Mouse (Mus musculus): Measurements from ENCODE around the gene Slit3. TPM values are rescaled to one million over a fixed set of nuclear protein-coding genes. Genes with fewer than 3 reads are reported as not detected.

The Slit3 gene
- polyA plus RNA-seq, 1 experiment from 2014 or later = 0.03 TPM

GRCm38 (mm10) chr11:35729186-35729585 lies 608.2 kb downstream of the Slit3 start:
- POLR2A ChIA-PET = no interaction called here
- ATAC-seq (no peak), DNase-seq (ENCODE audit: low read depth, low spot score) (no peak)
- peaks cover 26% of the 10 kb centered on the region for H3K27me3 ChIP-seq
- CTCF ChIA-PET = interaction anchor here (1.1 kb wide), 1 partner anchor 12 kb away, joined by 3 read pairs; no protein-coding TSS in a partner anchor
- TF ChIP-seq CTCF (IDR thresholded peaks at IDR 0.05) = no peak
- in situ Hi-C loops (cut with MboI; ENCODE audit: low pct_unique_long_range_greater_than_20kb) = no loop called here

- ATAC-seq (no peak), DNase-seq (ENCODE audit: low read depth, low spot score) (no peak)
- in situ Hi-C loops (cut with MboI; ENCODE audit: low pct_unique_long_range_greater_than_20kb) = no loop called here
- POLR2A ChIA-PET = no interaction called here
- CTCF ChIA-PET = no interaction called here
- H3K27me3 ChIP-seq = peaks cover 15% of the 10 kb centered on the region
- no peak for TF ChIP-seq CTCF (IDR thresholded peaks at IDR 0.05)
Observed at GRCm38 (mm10) chr11:35732366-35732765, 611.3 kb downstream of the Slit3 start.

- POLR2A ChIA-PET = no interaction called here
- no peak for ATAC-seq
- in situ Hi-C loops (cut with MboI; ENCODE audit: low pct_unique_long_range_greater_than_20kb) = no loop called here
Observed at GRCm38 (mm10) chr11:35736817-35737216, 615.8 kb downstream of the Slit3 start.

DNA sequence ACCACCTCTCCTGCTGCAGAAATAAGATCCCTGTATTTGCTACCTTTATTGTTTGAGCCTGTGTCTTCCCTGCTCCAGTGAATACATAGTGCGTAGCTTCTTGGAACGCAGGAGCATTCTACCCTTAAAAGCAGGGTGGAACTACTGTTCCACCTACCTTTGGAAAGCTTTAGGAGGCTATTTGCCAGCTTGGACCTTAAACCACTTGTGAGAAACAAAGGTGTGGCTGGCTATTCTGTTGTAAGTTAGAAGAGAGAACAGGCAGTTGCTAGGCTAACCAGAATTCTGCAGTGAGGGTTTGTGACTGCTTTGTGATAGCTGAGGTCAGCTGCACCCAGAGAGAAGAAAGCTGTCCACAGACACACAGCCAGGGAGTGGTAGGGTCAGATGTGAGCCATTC lies 616.2 kb downstream of the Slit3 start:
- DNase-seq (ENCODE audit: low read depth, low spot score) (no peak), ATAC-seq (no peak)
- CTCF ChIA-PET = no interaction called here
- peaks cover 15% of the 10 kb centered on the region for H3K27me3 ChIP-seq
- TF ChIP-seq CTCF (IDR thresholded peaks at IDR 0.05) = no peak
- in situ Hi-C loops (cut with MboI; ENCODE audit: low pct_unique_long_range_greater_than_20kb) = no loop called here
- POLR2A ChIA-PET = no interaction called here

More at GRCm38 (mm10) chr11:35736817-35737216, 615.8 kb downstream of the Slit3 start:
- DNase-seq (ENCODE audit: low read depth, low spot score) = no peak
- TF ChIP-seq CTCF (IDR thresholded peaks at IDR 0.05) = peak; percentile 41
- CTCF ChIA-PET = no interaction called here
- peaks cover 16% of the 10 kb centered on the region for H3K27me3 ChIP-seq

DNA sequence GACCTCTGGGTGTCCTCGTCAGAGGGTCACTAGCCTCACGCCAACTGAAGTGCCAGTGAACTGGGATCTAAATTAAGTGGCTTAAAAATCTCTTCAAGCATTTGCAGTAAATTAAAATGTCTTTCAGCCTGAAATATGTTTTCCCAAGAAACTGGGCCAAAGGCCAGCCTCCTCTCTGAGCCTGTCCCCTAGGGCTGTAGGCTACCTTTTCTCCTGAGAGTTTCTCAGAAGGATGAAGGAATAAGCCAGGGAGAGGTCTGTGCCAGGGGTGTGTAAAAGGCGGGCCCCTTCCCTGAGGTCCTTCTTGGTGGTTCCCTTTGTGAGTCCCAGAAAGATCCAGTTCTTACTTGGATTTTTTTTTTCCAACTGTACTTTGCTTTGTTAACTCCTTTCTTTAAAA lies 617.1 kb downstream of the Slit3 start:
- ATAC-seq = no peak
- in situ Hi-C loops (cut with MboI; ENCODE audit: low pct_unique_long_range_greater_than_20kb) = no loop called here
- ChIA-PET POLR2A (no interaction called here), CTCF (no interaction called here)
- DNase-seq (ENCODE audit: low read depth, low spot score) = no peak
- no peak for TF ChIP-seq CTCF (IDR thresholded peaks at IDR 0.05)
- peaks cover 7% of the 10 kb centered on the region for H3K27me3 ChIP-seq

DNA sequence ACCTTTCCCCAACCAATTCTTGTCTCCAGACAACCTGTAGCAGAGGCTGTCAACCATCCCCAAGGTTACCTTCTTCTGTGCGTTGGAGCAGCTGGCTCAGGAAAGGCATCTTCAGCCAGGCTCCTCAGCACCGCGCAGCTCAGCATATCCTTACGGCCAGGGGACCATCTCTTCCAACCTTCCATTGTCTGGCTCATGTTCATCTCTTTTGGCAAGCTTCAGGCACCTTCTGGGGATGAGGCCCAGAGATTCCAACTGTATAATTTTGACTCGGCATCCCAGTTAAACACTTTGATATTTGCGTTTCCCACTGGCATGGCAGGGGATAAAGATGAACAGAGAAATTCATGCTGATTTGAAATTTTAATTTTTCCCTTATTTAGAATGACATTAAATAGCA lies 622.6 kb downstream of the Slit3 start:
- no peak for TF ChIP-seq CTCF (IDR thresholded peaks at IDR 0.05)
- in situ Hi-C loops (cut with MboI; ENCODE audit: low pct_unique_long_range_greater_than_20kb) = no loop called here
- DNase-seq (ENCODE audit: low read depth, low spot score) (no peak), ATAC-seq (no peak)
- CTCF ChIA-PET = no interaction called here
- peaks cover 3% of the 10 kb centered on the region for H3K27me3 ChIP-seq
- POLR2A ChIA-PET = no interaction called here

GRCm38 (mm10) chr11:35744571-35744970 lies 623.5 kb downstream of the Slit3 start:
- ChIA-PET CTCF (no interaction called here), POLR2A (no interaction called here)
- no peaks in the 10 kb centered on the region for H3K27me3 ChIP-seq
- ATAC-seq (no peak), DNase-seq (ENCODE audit: low read depth, low spot score) (no peak)
- no peak for TF ChIP-seq CTCF (IDR thresholded peaks at IDR 0.05)
- in situ Hi-C loops (cut with MboI; ENCODE audit: low pct_unique_long_range_greater_than_20kb) = no loop called here

GRCm38 (mm10) chr11:35750578-35750977 lies 629.6 kb downstream of the Slit3 start:
- ChIA-PET POLR2A (no interaction called here), CTCF (interaction anchor here (0.9 to 1.3 kb wide), 3 partner anchors 17 to 58 kb away, joined by 3 to 4 read pairs (median 3); no protein-coding TSS in a partner anchor)
- ATAC-seq (peak; percentile 70), DNase-seq (ENCODE audit: low read depth, low spot score) (peak; percentile 70)
- TF ChIP-seq CTCF (IDR thresholded peaks at IDR 0.05) = no peak
- in situ Hi-C loops (cut with MboI; ENCODE audit: low pct_unique_long_range_greater_than_20kb) = no loop called here
- H3K27me3 ChIP-seq = no peaks in the 10 kb centered on the region

GRCm38 (mm10) chr11:35754906-35755418 lies 633.9 kb downstream of the Slit3 start:
- CTCF ChIA-PET = interaction anchor here (1.6 to 3.3 kb wide), 2 partner anchors 13 to 15 kb away, joined by 5 to 13 read pairs; no protein-coding TSS in a partner anchor
- no peak for DNase-seq (ENCODE audit: low read depth, low spot score)
- in situ Hi-C loops (cut with MboI; ENCODE audit: low pct_unique_long_range_greater_than_20kb) = no loop called here
- no peaks in the 10 kb centered on the region for H3K27me3 ChIP-seq
- no peak for TF ChIP-seq CTCF (IDR thresholded peaks at IDR 0.05)
- POLR2A ChIA-PET = interaction anchor here (0.6 kb wide), 1 partner anchor 56 kb away, joined by 3 read pairs; no protein-coding TSS in a partner anchor
- ATAC-seq = no peak

DNA sequence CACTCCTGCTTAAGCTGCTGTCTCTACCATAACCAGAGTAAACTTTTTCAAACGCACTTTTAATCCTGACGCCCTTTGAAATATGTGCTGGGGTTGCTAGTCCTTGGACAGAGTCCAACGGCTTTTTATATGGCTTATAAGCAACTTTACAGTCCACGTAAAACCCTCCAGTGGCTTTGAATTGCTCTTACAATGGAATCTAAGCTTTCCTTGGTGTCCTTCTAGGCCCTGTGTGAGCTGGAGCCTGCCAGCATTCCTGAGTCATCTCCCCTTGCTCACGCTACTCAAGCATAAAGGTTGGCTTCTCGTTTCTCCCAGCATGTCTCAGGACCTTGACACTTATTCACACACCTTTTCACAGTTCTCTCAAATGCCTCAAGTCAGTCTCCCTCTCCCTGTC lies 634.5 kb downstream of the Slit3 start:
- ChIA-PET POLR2A (interaction anchor here (0.6 kb wide), 1 partner anchor 304 kb away, joined by 3 read pairs; no protein-coding TSS in a partner anchor), CTCF (interaction anchor here (1.6 to 3.3 kb wide), 2 partner anchors 12 to 15 kb away, joined by 5 to 13 read pairs; no protein-coding TSS in a partner anchor)
- DNase-seq (ENCODE audit: low read depth, low spot score) = peak; percentile 54
- H3K27me3 ChIP-seq = no peaks in the 10 kb centered on the region
- no peak for TF ChIP-seq CTCF (IDR thresholded peaks at IDR 0.05)
- ATAC-seq = peak; percentile 89
- in situ Hi-C loops (cut with MboI; ENCODE audit: low pct_unique_long_range_greater_than_20kb) = no loop called here

- no peak for TF ChIP-seq CTCF (IDR thresholded peaks at IDR 0.05)
- DNase-seq (ENCODE audit: low read depth, low spot score) (no peak), ATAC-seq (no peak)
- ChIA-PET CTCF (interaction anchor here (1.6 to 3.3 kb wide), 2 partner anchors 11 to 14 kb away, joined by 5 to 13 read pairs; no protein-coding TSS in a partner anchor), POLR2A (interaction anchor here (0.6 kb wide), 1 partner anchor 673 kb away, joined by 6 read pairs; no protein-coding TSS in a partner anchor)
- in situ Hi-C loops (cut with MboI; ENCODE audit: low pct_unique_long_range_greater_than_20kb) = no loop called here
- H3K27me3 ChIP-seq = no peaks in the 10 kb centered on the region
Observed at GRCm38 (mm10) chr11:35756411-35757303, 635.6 kb downstream of the Slit3 start.

Data from Patski (cell line).